Mouse (Mus musculus): ENCODE results near the gene Myo10. TPM values are rescaled to one million over a fixed set of nuclear protein-coding genes. Genes with fewer than 3 reads are reported as not detected.
A peak's percentile ranks its signal among the peaks of the same experiment; 100 is the strongest.

Myo10 gene
- polyA plus RNA-seq, 1 experiment from 2014 or later, result 28.8 TPM

DNA sequence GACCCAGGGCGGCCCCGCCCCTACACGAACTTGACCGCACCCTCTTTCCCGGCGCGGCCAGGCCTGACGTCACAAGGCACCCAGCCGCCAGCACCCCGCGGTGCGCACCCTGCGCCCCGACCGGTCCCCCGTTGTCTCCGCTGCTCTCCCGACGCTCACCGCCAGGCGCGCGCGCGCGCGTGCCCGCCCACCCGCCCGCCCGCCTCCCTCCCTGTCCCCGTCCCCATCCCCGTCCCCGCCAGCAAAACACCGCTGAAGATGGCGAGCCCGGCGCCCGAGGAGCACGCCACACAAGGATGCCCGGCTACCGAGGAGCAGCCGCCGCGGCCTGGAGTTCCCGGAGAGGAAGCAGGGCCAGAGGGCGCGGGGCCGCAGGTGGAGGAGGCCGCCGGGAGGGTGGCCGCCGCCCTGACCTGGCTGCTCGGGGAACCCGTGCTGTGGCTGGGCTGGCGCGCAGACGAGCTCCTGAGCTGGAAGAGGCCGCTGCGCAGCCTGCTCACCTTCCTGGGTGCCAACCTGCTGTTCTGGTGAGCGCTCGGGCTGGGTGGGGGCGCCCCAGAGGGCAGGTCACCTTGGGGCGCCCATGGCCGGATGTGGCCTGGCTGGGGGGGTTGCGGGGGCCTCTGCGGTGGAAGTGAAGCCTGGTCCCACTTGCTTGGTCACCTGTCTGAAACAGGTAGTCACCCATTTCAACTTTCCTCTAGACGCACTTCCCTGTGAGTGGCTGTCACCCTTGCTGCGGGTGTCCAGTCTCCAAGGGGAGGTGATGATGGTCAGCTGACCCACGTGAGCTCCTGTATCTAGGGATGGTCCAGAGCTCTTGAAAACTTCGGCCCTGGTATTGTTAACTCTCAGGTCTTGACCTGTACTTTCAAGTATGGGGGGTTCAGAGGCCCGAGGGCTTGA is 221.0 kb downstream of the Myo10 start, which contains the start of gene Retreg1:
Gene Retreg1 (plus strand): TSS at position 95 of the 906 bp plus-strand sequence.
- Histone ChIP-seq H3K27me3 (ENCODE audit: control insufficient read depth, insufficient read depth, low read depth, low read length) (no peaks in the 10 kb centered on the region), H3K9me3 (replicated peaks; ENCODE audit: control insufficient read depth, low read length, poor library complexity, severe bottlenecking) (no peaks in the 10 kb centered on the region), H3K36me3 (ENCODE audit: control insufficient read depth, insufficient read depth, low read length) (no peaks in the 10 kb centered on the region), H3K4me3 (ENCODE audit: low read depth, low read length) (peak within 1 kb of the TSS; percentile 81), H3K9ac (ENCODE audit: low read depth, low read length) (peak within 1 kb of the TSS; percentile 92), H3K4me1 (ENCODE audit: control insufficient read depth, insufficient read depth, low read length) (peaks cover 15% of the 10 kb centered on the region; the same call in 1 of the 2 replicates), H3K27ac (ENCODE audit: low read length) (peak within 1 kb of the TSS; percentile 71), H3K4me2 (ENCODE audit: low read length) (peak within 1 kb of the TSS; percentile 94)
- peak; percentile 87 for ATAC-seq
- WGBS, result under 1% methylated on average over 51 of the region's 72 CpGs

DNA sequence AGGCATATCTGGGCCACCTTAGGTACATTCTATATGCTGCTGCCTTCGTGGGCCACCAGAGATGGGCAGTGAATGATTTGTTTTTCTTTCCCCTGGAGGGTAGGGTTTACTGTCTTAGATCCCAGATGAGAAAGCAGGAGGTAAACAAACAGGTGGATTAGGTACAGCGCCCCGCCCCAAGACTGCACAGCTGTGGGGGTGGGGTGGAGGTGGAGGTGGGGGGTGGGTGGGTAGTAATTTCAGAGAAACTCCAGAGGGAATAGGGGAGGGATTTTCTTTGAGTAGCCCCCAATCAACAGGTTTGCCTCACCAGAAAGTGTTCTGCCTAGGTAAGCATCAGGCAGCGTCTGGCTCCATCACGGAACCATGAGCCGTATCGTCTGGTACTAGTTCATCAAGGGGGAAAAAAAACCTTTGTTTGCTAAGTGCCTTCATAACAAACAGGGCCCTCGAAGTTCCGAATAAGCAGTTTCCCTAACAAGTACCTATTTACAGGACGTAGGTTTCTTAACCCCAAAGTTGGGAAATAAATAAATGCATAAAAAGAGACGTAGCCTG is 221.8 kb downstream of the Myo10 start:
- Histone ChIP-seq H3K27ac (ENCODE audit: low read length) (no peak overlapping the region), H3K9ac (ENCODE audit: low read depth, low read length) (peak overlapping the region; percentile 92; the same call in 1 of the 2 replicates), H3K27me3 (ENCODE audit: control insufficient read depth, insufficient read depth, low read depth, low read length) (no peaks in the 10 kb centered on the region), H3K36me3 (ENCODE audit: control insufficient read depth, insufficient read depth, low read length) (no peaks in the 10 kb centered on the region), H3K9me3 (replicated peaks; ENCODE audit: control insufficient read depth, low read length, poor library complexity, severe bottlenecking) (no peaks in the 10 kb centered on the region), H3K4me2 (ENCODE audit: low read length) (peak overlapping the region; percentile 94), H3K4me3 (ENCODE audit: low read depth, low read length) (peak overlapping the region; percentile 81), H3K4me1 (ENCODE audit: control insufficient read depth, insufficient read depth, low read length) (peaks cover 15% of the 10 kb centered on the region; the same call in 1 of the 2 replicates)
- 13% methylated on average over 11 of the region's 11 CpGs for WGBS
- ATAC-seq, result no peak

DNA sequence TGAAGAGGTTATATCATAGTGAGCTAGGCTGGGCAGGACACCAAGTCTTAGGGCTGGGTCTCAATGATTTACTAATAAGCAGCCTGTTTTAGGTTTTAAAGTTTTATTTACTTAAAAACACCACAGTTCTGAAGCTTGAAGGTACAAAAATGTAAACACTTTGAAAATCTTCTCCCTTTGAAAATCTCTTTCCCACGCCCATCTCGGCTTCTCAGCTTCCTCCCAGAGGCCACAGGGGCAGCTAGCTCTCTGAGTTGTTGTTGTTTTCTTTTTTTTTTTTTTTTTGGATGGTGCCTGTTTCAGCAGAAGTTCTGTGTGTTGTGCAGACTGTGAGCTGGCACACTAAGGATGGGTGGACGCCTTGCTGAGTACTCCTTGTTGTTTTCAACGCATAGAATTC is 222.4 kb downstream of the Myo10 start:
- H3K4me1 ChIP-seq (ENCODE audit: control insufficient read depth, insufficient read depth, low read length), result peaks cover 15% of the 10 kb centered on the region; the same call in 1 of the 2 replicates
- peak overlapping the region; percentile 81 for H3K4me3 ChIP-seq (ENCODE audit: low read depth, low read length)
- no peak overlapping the region for H3K27ac ChIP-seq (ENCODE audit: low read length)
- ATAC-seq, result no peak
- H3K36me3 ChIP-seq (ENCODE audit: control insufficient read depth, insufficient read depth, low read length), result no peaks in the 10 kb centered on the region
- peak overlapping the region; percentile 94 for H3K4me2 ChIP-seq (ENCODE audit: low read length)
- 64% methylated on average over 4 of the region's 4 CpGs for WGBS
- no peaks in the 10 kb centered on the region for H3K27me3 ChIP-seq (ENCODE audit: control insufficient read depth, insufficient read depth, low read depth, low read length)
- no peaks in the 10 kb centered on the region for H3K9me3 ChIP-seq (replicated peaks; ENCODE audit: control insufficient read depth, low read length, poor library complexity, severe bottlenecking)
- H3K9ac ChIP-seq (ENCODE audit: low read depth, low read length), result 0 out of 2 replicates have a peak overlapping the region, but pooled peaks have one; percentile 34

DNA sequence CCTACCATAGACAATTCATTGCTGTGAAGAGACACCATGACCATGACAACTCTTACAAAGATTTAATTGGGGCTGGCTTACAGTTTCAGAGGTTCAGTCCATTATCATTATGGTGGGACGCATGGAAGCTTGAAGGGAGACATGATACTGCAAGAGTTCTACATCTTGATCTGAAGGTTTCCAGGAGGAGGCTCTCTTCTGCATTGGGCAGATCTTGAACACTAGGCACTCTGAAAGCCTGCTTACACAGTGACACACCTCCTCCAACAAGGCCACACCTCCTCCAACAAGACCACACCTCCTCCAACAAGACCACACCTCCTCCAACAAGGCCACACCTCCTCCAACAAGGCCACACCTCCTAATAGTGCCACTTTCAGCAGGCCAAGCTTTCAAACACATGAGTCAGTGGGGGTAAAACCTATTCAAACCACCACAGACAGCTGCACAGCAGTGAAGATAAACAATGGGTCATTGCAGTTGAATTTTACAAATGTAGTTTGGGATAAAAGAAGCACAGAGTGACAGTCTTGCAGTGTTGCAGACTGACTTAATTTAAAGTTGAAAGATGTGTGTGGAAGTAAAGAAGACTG is 225.3 kb downstream of the Myo10 start:
- no peak for ATAC-seq
- H3K4me3 ChIP-seq (ENCODE audit: low read depth, low read length), result no peak overlapping the region
- peaks cover 13% of the 10 kb centered on the region; the same call in 1 of the 2 replicates for H3K4me1 ChIP-seq (ENCODE audit: control insufficient read depth, insufficient read depth, low read length)
- no peaks in the 10 kb centered on the region for H3K9me3 ChIP-seq (replicated peaks; ENCODE audit: control insufficient read depth, low read length, poor library complexity, severe bottlenecking)
- H3K36me3 ChIP-seq (ENCODE audit: control insufficient read depth, insufficient read depth, low read length), result no peaks in the 10 kb centered on the region
- no peak overlapping the region for H3K9ac ChIP-seq (ENCODE audit: low read depth, low read length)
- no peak overlapping the region for H3K27ac ChIP-seq (ENCODE audit: low read length)
- WGBS, result 96% methylated on average over 1 of the region's 1 CpGs
- no peak overlapping the region for H3K4me2 ChIP-seq (ENCODE audit: low read length)
- no peaks in the 10 kb centered on the region for H3K27me3 ChIP-seq (ENCODE audit: control insufficient read depth, insufficient read depth, low read depth, low read length)

DNA sequence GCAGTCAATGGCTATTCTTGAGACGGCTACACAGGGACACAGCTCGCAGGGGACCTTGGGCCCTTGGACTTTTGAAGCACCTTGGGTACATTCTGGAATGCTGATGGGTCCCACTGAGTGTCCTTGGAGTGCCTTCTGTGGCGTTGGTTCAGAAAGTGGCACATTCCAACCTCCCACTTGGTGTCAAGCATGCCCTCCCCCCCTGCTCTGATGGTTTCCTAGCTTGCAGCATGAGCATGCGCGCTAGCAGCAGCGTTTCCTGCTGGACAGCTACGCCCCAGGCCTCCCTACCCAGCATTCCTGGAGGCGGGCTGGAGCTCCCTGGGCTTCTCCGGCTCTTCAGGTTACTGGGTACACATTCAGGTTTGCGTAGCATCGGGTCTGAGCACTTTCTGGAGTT is 228.2 kb downstream of the Myo10 start:
- Histone ChIP-seq H3K27ac (ENCODE audit: low read length) (no peak overlapping the region), H3K4me2 (ENCODE audit: low read length) (no peak overlapping the region), H3K9ac (ENCODE audit: low read depth, low read length) (no peak overlapping the region), H3K4me1 (ENCODE audit: control insufficient read depth, insufficient read depth, low read length) (no peaks in the 10 kb centered on the region; the same call in 1 of the 2 replicates), H3K27me3 (ENCODE audit: control insufficient read depth, insufficient read depth, low read depth, low read length) (no peaks in the 10 kb centered on the region), H3K36me3 (ENCODE audit: control insufficient read depth, insufficient read depth, low read length) (no peaks in the 10 kb centered on the region), H3K9me3 (replicated peaks; ENCODE audit: control insufficient read depth, low read length, poor library complexity, severe bottlenecking) (no peaks in the 10 kb centered on the region), H3K4me3 (ENCODE audit: low read depth, low read length) (no peak overlapping the region)
- 81% methylated on average over 11 of the region's 11 CpGs for WGBS
- no peak for ATAC-seq

DNA sequence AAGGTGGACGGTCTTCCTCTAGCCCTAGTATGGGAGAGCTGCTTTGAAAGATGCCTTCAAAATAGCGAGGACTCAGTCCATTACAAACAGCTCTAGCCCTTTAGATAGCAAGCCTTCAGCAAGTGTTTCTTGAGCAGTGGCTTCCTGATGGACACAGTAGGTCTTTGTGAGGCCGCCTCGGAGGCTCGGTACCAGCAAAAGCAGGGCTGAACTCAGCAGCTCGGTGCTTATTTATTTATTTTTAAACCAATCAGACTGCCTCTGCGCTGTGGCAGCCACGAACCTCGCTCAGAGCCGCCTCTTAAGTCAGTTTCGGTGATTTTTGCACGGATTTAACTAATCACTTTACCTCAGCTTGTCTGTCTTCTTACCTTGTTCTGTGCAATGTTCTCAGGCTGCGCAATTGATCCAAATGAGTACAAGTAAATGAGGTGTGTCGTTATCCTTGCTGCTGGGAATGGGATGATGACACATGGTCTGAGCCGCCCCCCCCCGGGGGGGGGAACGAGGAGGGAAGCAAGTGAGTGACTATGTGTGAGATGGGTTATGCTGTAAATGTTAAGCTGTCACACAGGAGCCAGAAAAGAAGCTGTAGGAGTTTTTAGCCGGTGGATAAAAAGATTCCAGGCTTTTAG is 232.1 kb downstream of the Myo10 start:
- WGBS, result 61% methylated on average over 18 of the region's 18 CpGs
- Histone ChIP-seq H3K9me3 (replicated peaks; ENCODE audit: control insufficient read depth, low read length, poor library complexity, severe bottlenecking) (no peaks in the 10 kb centered on the region), H3K27me3 (ENCODE audit: control insufficient read depth, insufficient read depth, low read depth, low read length) (no peaks in the 10 kb centered on the region), H3K4me3 (ENCODE audit: low read depth, low read length) (no peak overlapping the region), H3K27ac (ENCODE audit: low read length) (no peak overlapping the region), H3K4me1 (ENCODE audit: control insufficient read depth, insufficient read depth, low read length) (no peaks in the 10 kb centered on the region; the same call in 1 of the 2 replicates), H3K9ac (ENCODE audit: low read depth, low read length) (no peak overlapping the region), H3K36me3 (ENCODE audit: control insufficient read depth, insufficient read depth, low read length) (no peaks in the 10 kb centered on the region), H3K4me2 (ENCODE audit: low read length) (no peak overlapping the region)
- peak; percentile 23; the same call in 1 of the 2 replicates for ATAC-seq

DNA sequence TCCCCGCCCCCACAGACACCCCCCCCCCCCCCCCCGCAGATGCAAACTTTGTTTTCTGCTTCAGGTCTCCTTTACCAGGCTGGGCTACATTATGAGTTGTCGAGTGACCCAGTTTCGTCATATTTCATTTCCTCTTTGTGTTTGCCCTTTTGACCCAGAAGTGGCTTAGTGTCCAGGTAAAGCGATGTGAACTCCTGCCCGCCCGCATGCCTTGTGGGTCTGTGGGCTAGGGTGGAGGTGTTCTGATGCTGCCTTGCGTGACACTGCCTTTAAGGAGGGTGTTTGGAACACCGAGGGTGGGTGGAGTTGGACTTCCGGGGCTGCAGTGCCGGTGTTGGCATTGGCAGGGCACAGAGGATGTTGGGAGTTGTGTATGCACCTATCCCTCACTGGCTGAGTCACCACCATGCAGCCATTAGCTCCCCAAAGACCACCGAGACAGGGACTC is 236.3 kb downstream of the Myo10 start:
- Histone ChIP-seq H3K4me2 (ENCODE audit: low read length) (no peak overlapping the region), H3K4me1 (ENCODE audit: control insufficient read depth, insufficient read depth, low read length) (no peaks in the 10 kb centered on the region; the same call in 1 of the 2 replicates), H3K27me3 (ENCODE audit: control insufficient read depth, insufficient read depth, low read depth, low read length) (no peaks in the 10 kb centered on the region), H3K36me3 (ENCODE audit: control insufficient read depth, insufficient read depth, low read length) (no peaks in the 10 kb centered on the region), H3K9me3 (replicated peaks; ENCODE audit: control insufficient read depth, low read length, poor library complexity, severe bottlenecking) (no peaks in the 10 kb centered on the region), H3K27ac (ENCODE audit: low read length) (no peak overlapping the region), H3K9ac (ENCODE audit: low read depth, low read length) (no peak overlapping the region), H3K4me3 (ENCODE audit: low read depth, low read length) (no peak overlapping the region)
- ATAC-seq, result no peak
- WGBS, result 73% methylated on average over 11 of the region's 12 CpGs

DNA sequence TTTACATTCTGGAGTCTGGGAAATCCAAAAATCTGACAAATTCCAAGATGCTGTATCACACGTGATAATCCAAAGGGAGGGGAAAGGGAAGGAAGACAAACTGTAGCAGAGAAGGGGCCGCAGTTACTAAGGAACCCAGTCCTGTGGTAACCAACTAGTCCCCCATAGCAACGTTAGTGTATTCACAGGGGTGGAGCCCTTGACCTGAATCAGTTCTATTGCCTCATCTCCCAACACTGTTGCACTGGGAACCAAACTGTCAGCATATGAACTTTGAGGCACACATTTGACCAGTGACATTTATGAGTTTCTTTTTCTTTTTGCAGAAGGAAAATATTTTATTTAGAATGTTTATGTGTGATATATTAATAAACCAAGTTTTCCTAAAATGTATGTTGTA is 237.1 kb downstream of the Myo10 start:
- no peaks in the 10 kb centered on the region; the same call in 1 of the 2 replicates for H3K4me1 ChIP-seq (ENCODE audit: control insufficient read depth, insufficient read depth, low read length)
- no peaks in the 10 kb centered on the region for H3K27me3 ChIP-seq (ENCODE audit: control insufficient read depth, insufficient read depth, low read depth, low read length)
- H3K36me3 ChIP-seq (ENCODE audit: control insufficient read depth, insufficient read depth, low read length), result no peaks in the 10 kb centered on the region
- H3K4me2 ChIP-seq (ENCODE audit: low read length), result no peak overlapping the region
- H3K4me3 ChIP-seq (ENCODE audit: low read depth, low read length), result no peak overlapping the region
- no peak for ATAC-seq
- H3K9ac ChIP-seq (ENCODE audit: low read depth, low read length), result no peak overlapping the region
- 51% methylated on average over 3 of the region's 3 CpGs for WGBS
- no peaks in the 10 kb centered on the region for H3K9me3 ChIP-seq (replicated peaks; ENCODE audit: control insufficient read depth, low read length, poor library complexity, severe bottlenecking)
- no peak overlapping the region for H3K27ac ChIP-seq (ENCODE audit: low read length)

Data from midbrain, embryonic 16.5 days (tissue).